Comparison of ENCODE assay signal across 8 mouse cellular contexts in genomic region chr17:45556514-45557245, GRCm38 (mm10). TPM values are rescaled to one million over a fixed set of nuclear protein-coding genes. Genes with fewer than 3 reads are reported as not detected.
DNase-seq lines count a peak whose midpoint lies in the region; ATAC-seq and TF ChIP-seq lines count a peak whose summit lies in the region.

No protein-coding gene starts in this region.

- no peak overlapping the region for H3K27ac ChIP-seq in kidney, embryonic 14.5 days (ENCODE audit: low read depth, low read length)
- no peak overlapping the region for H3K27ac ChIP-seq in embryonic facial prominence, embryonic 13.5 days
- H3K27ac ChIP-seq in intestine, postnatal 0 days (ENCODE audit: low read depth, low read length): no peak overlapping the region
- H3K27ac ChIP-seq in neural tube, embryonic 12.5 days: no peak overlapping the region

- 75% methylated on average over 3 of the region's 3 CpGs for WGBS in kidney, embryonic 14.5 days
- WGBS in embryonic facial prominence, embryonic 13.5 days: 64% methylated on average over 3 of the region's 3 CpGs
- 59% methylated on average over 3 of the region's 3 CpGs for WGBS in intestine, postnatal 0 days
- WGBS in neural tube, embryonic 12.5 days: 63% methylated on average over 3 of the region's 3 CpGs

- peak overlapping the region; percentile 92 for H3K4me2 ChIP-seq in kidney, embryonic 14.5 days (replicated peaks; ENCODE audit: low read depth, low read length)
- peak overlapping the region; percentile 97 for H3K4me2 ChIP-seq in embryonic facial prominence, embryonic 13.5 days
- H3K4me2 ChIP-seq in intestine, postnatal 0 days (replicated peaks; ENCODE audit: low read depth): peak overlapping the region; percentile 94
- H3K4me2 ChIP-seq in neural tube, embryonic 12.5 days (replicated peaks): peak overlapping the region; percentile 96

- peak overlapping the region; percentile 59 for H3K4me3 ChIP-seq in kidney, embryonic 14.5 days (ENCODE audit: low read length)
- H3K4me3 ChIP-seq in embryonic facial prominence, embryonic 13.5 days: peak overlapping the region; percentile 68
- H3K4me3 ChIP-seq in intestine, postnatal 0 days (ENCODE audit: low read depth, low read length): peak overlapping the region; percentile 65
- H3K4me3 ChIP-seq in neural tube, embryonic 12.5 days: peak overlapping the region; percentile 55

- intact Hi-C loops in gastrocnemius, postnatal 36 days (cut with DNase I): no loop called here

- ATAC-seq in kidney, embryonic 14.5 days (ENCODE audit: low FRiP score, low TSS enrichment): no peak
- ATAC-seq in embryonic facial prominence, embryonic 13.5 days (ENCODE audit: insufficient number of reproducible peaks, insufficient read depth, low FRiP score, low TSS enrichment, low read depth): no peak
- ATAC-seq in intestine, postnatal 0 days: no peak
- ATAC-seq in neural tube, embryonic 12.5 days (ENCODE audit: low FRiP score, low read depth): no peak

- no peak for DNase-seq in kidney, postnatal 36 days
- no peak for DNase-seq in urinary bladder, postnatal 10 days (ENCODE audit: low spot score)
- DNase-seq in left cerebral cortex, adult 9 months (ENCODE audit: low spot score in 2 of 2): no peak
- DNase-seq in gastrocnemius, postnatal 36 days: no peak

- no peak overlapping the region for H3K9ac ChIP-seq in kidney, embryonic 14.5 days (ENCODE audit: low read depth, low read length)
- H3K9ac ChIP-seq in embryonic facial prominence, embryonic 13.5 days: peak overlapping the region; percentile 82
- peak overlapping the region; percentile 62; the same call in 1 of the 2 replicates for H3K9ac ChIP-seq in intestine, postnatal 0 days (ENCODE audit: low read depth, low read length)
- peak overlapping the region; percentile 61; the same call in 1 of the 2 replicates for H3K9ac ChIP-seq in neural tube, embryonic 12.5 days

- no peaks in the 10 kb centered on the region for H3K36me3 ChIP-seq in kidney, embryonic 14.5 days (ENCODE audit: control insufficient read depth, insufficient read depth, low read length)
- peaks cover 3% of the 10 kb centered on the region; the same call in 1 of the 2 replicates for H3K36me3 ChIP-seq in embryonic facial prominence, embryonic 13.5 days
- peaks cover 9% of the 10 kb centered on the region; the same call in 1 of the 2 replicates for H3K36me3 ChIP-seq in intestine, postnatal 0 days (ENCODE audit: control insufficient read depth, insufficient read depth)
- no peaks in the 10 kb centered on the region for H3K36me3 ChIP-seq in neural tube, embryonic 12.5 days

- peaks cover 7% of the 10 kb centered on the region; the same call in 1 of the 2 replicates for H3K27me3 ChIP-seq in kidney, embryonic 14.5 days (ENCODE audit: control insufficient read depth, insufficient read depth, low read length)
- peaks cover 25% of the 10 kb centered on the region for H3K27me3 ChIP-seq in embryonic facial prominence, embryonic 13.5 days
- peaks cover 6% of the 10 kb centered on the region; the same call in 1 of the 2 replicates for H3K27me3 ChIP-seq in intestine, postnatal 0 days (replicated peaks; ENCODE audit: control insufficient read depth, insufficient read depth, low read length)
- H3K27me3 ChIP-seq in neural tube, embryonic 12.5 days (replicated peaks): peaks cover 12% of the 10 kb centered on the region

- H3K9me3 ChIP-seq in kidney, embryonic 14.5 days (ENCODE audit: control insufficient read depth, low read length): no peaks in the 10 kb centered on the region
- no peaks in the 10 kb centered on the region for H3K9me3 ChIP-seq in embryonic facial prominence, embryonic 13.5 days
- no peaks in the 10 kb centered on the region for H3K9me3 ChIP-seq in intestine, postnatal 0 days (ENCODE audit: control insufficient read depth)
- no peaks in the 10 kb centered on the region for H3K9me3 ChIP-seq in neural tube, embryonic 12.5 days

- no peak for TF ChIP-seq CTCF in intestine, postnatal 0 days (IDR thresholded peaks at IDR 0.05; ENCODE audit: low read depth)

- H3K4me1 ChIP-seq in kidney, embryonic 14.5 days (ENCODE audit: control insufficient read depth, insufficient read depth, low read length): peaks cover 8% of the 10 kb centered on the region; the same call in 1 of the 2 replicates
- peaks cover 34% of the 10 kb centered on the region for H3K4me1 ChIP-seq in embryonic facial prominence, embryonic 13.5 days
- H3K4me1 ChIP-seq in intestine, postnatal 0 days (replicated peaks; ENCODE audit: control insufficient read depth, insufficient read depth, low read length): peaks cover 3% of the 10 kb centered on the region; the same call in 1 of the 2 replicates
- peaks cover 20% of the 10 kb centered on the region for H3K4me1 ChIP-seq in neural tube, embryonic 12.5 days

RNA-seq across cellular contexts. Expression of gene Nfkbie, which starts 1.2 kb away (rescaled TPM):
- 3.5 and 4.8 TPM in 2 replicates for polyA plus RNA-seq in kidney, embryonic 14.5 days (2014; fragmentation: Nextera tagmentation; extraction: Ambion mirVana)
- 4.7 TPM in 2 replicates for polyA plus RNA-seq in embryonic facial prominence, embryonic 13.5 days (2015; fragmentation: Nextera tagmentation; extraction: Ambion mirVana)
- 3.8 and 4.0 TPM in 2 replicates for polyA plus RNA-seq in intestine, postnatal 0 days (2015; fragmentation: Nextera tagmentation; extraction: Ambion mirVana)
- polyA plus RNA-seq in neural tube, embryonic 12.5 days (2016; fragmentation: Nextera tagmentation; extraction: Ambion mirVana): 7.4 and 7.5 TPM in 2 replicates
- under 1 TPM; 0.64 to 0.79 TPM for total RNA-seq in gastrocnemius, postnatal 36 days (2021)

RNA-seq across cellular contexts. Expression of gene Slc35b2, which starts 7.0 kb away (rescaled TPM):
- polyA plus RNA-seq in kidney, embryonic 14.5 days (2014; fragmentation: Nextera tagmentation; extraction: Ambion mirVana): 122 and 140 TPM in 2 replicates
- 104 and 122 TPM in 2 replicates for polyA plus RNA-seq in embryonic facial prominence, embryonic 13.5 days (2015; fragmentation: Nextera tagmentation; extraction: Ambion mirVana)
- polyA plus RNA-seq in intestine, postnatal 0 days (2015; fragmentation: Nextera tagmentation; extraction: Ambion mirVana): 77.7 and 79.5 TPM in 2 replicates
- 87.6 and 90.5 TPM in 2 replicates for polyA plus RNA-seq in neural tube, embryonic 12.5 days (2016; fragmentation: Nextera tagmentation; extraction: Ambion mirVana)
- 10 to 100 TPM; 17.3 to 21.4 TPM for total RNA-seq in gastrocnemius, postnatal 36 days (2021)

RNA-seq across cellular contexts. Expression of gene Tmem151b, which starts 7.2 kb away (rescaled TPM):
- polyA plus RNA-seq in kidney, embryonic 14.5 days (2014; fragmentation: Nextera tagmentation; extraction: Ambion mirVana): 1.7 and 2.0 TPM in 2 replicates
- 7.7 and 10.1 TPM in 2 replicates for polyA plus RNA-seq in embryonic facial prominence, embryonic 13.5 days (2015; fragmentation: Nextera tagmentation; extraction: Ambion mirVana)
- 0.68 TPM in 2 replicates for polyA plus RNA-seq in intestine, postnatal 0 days (2015; fragmentation: Nextera tagmentation; extraction: Ambion mirVana)
- 10.5 and 13.1 TPM in 2 replicates for polyA plus RNA-seq in neural tube, embryonic 12.5 days (2016; fragmentation: Nextera tagmentation; extraction: Ambion mirVana)
- total RNA-seq in gastrocnemius, postnatal 36 days (2021): under 1 TPM in 1 of 2 experiments, not detected in 1; 0.13 TPM

RNA-seq across cellular contexts. Expression of gene Hsp90ab1, which starts 16.4 kb away (rescaled TPM):
- 1,653 and 1,961 TPM in 2 replicates for polyA plus RNA-seq in kidney, embryonic 14.5 days (2014; fragmentation: Nextera tagmentation; extraction: Ambion mirVana)
- polyA plus RNA-seq in embryonic facial prominence, embryonic 13.5 days (2015; fragmentation: Nextera tagmentation; extraction: Ambion mirVana): 1,480 and 1,606 TPM in 2 replicates
- 483 and 505 TPM in 2 replicates for polyA plus RNA-seq in intestine, postnatal 0 days (2015; fragmentation: Nextera tagmentation; extraction: Ambion mirVana)
- polyA plus RNA-seq in neural tube, embryonic 12.5 days (2016; fragmentation: Nextera tagmentation; extraction: Ambion mirVana): 1,381 and 1,470 TPM in 2 replicates
- 100 to 1,000 TPM; 866 to 924 TPM for total RNA-seq in gastrocnemius, postnatal 36 days (2021)

RNA-seq across cellular contexts. Expression of gene Tcte1, which starts 33.4 kb away (rescaled TPM):
- 0.61 and 0.70 TPM in 2 replicates for polyA plus RNA-seq in kidney, embryonic 14.5 days (2014; fragmentation: Nextera tagmentation; extraction: Ambion mirVana)
- polyA plus RNA-seq in embryonic facial prominence, embryonic 13.5 days (2015; fragmentation: Nextera tagmentation; extraction: Ambion mirVana): 1.0 and 1.1 TPM in 2 replicates
- polyA plus RNA-seq in intestine, postnatal 0 days (2015; fragmentation: Nextera tagmentation; extraction: Ambion mirVana): not detected in 2 replicates
- 1.9 TPM in 2 replicates for polyA plus RNA-seq in neural tube, embryonic 12.5 days (2016; fragmentation: Nextera tagmentation; extraction: Ambion mirVana)
- total RNA-seq in gastrocnemius, postnatal 36 days (2021): not detected
